Mouse (Mus musculus) embryonic facial prominence, embryonic 11.5 days (tissue): ENCODE measurements at regions not wholly inside any gene's neighbourhood (a gene's known extent, or its start where the extent isn't known, plus 50 kb on each side); places are given as distances from the start of the nearest gene placed in this dataset.

Experiments used
- ATAC-seq: fragments of 200-750 bp; cut with Nextera tagmentation; replicated peaks from 2 replicates; pipeline ENCODE4 v1.8.0; 2017; ENCODE audit warnings: low read depth; ENCODE audit not compliant: insufficient number of reproducible peaks, low FRiP score, low TSS enrichment
- DNase-seq: peaks from one replicate; pipeline ENCODE4 v3.0.0-alpha.2; 2015; ENCODE audit warnings: low spot score
- H3K27ac ChIP-seq: fragments of 300-500 bp; sonication (generic); replicated peaks from 2 replicates; pipeline ENCODE4 v1.5.1; 2014; ENCODE audit warnings: mild to moderate bottlenecking, low read depth, low read length, control low read depth
- H3K27me3 ChIP-seq: fragments of 300-500 bp; sonication (generic); 2 replicates; pipeline ENCODE4 v1.6.1; 2014; ENCODE audit warnings: mild to moderate bottlenecking, low read length, moderate library complexity, mixed read lengths; ENCODE audit not compliant: control insufficient read depth, insufficient read depth
- H3K36me3 ChIP-seq: fragments of 300-500 bp; sonication (generic); replicated peaks from 2 replicates; pipeline ENCODE4 v1.6.1; 2014; ENCODE audit warnings: low read depth, mild to moderate bottlenecking, low read length, moderate library complexity, mixed read lengths; ENCODE audit not compliant: control insufficient read depth, insufficient read depth
- H3K4me1 ChIP-seq: fragments of 300-500 bp; sonication (generic); 2 replicates; pipeline ENCODE4 v1.6.1; 2014; ENCODE audit warnings: low read length, mixed read lengths; ENCODE audit not compliant: control insufficient read depth, insufficient read depth
- H3K4me2 ChIP-seq: fragments of 300-500 bp; sonication (generic); 2 replicates; pipeline ENCODE4 v1.6.1; 2014; ENCODE audit warnings: low read depth, mild to moderate bottlenecking, control low read depth, low read length, moderate library complexity
- H3K4me3 ChIP-seq: fragments of 300-500 bp; sonication (generic); 2 replicates; pipeline ENCODE4 v1.5.1; 2014; ENCODE audit warnings: low read depth, low read length, control low read depth
- H3K9ac ChIP-seq: fragments of 300-500 bp; sonication (generic); replicated peaks from 2 replicates; pipeline ENCODE4 v1.6.1; 2014; ENCODE audit warnings: mild to moderate bottlenecking, control low read depth, low read length
- H3K9me3 ChIP-seq: fragments of 300-500 bp; sonication (generic); replicated peaks from 2 replicates; pipeline ENCODE4 v1.6.1; 2016; ENCODE audit warnings: mild to moderate bottlenecking, low read length, inconsistent platforms, mixed read lengths; ENCODE audit not compliant: control insufficient read depth
- WGBS: fragments of 180-500 bp; shearing (Covaris S2); extraction: QIAGEN DNeasy Blood & Tissue Kit; methylation state at CpG from one replicate; pipeline ENCODE4 v1.1.7; 2014; 5-methylcytosine and 5-hydroxymethylcytosine counted together

GRCm38 (mm10) chr9:61278216-61278758, 93.9 kb upstream of the Tle3 start:
- DNase-seq (peak; percentile 33), ATAC-seq (no peak)
- Histone ChIP-seq H3K9me3 (no peaks in the 10 kb centered on the region), H3K4me1 (peaks cover 8% of the 10 kb centered on the region), H3K9ac (no peak overlapping the region), H3K4me2 (peak overlapping the region; percentile 19), H3K27ac (no peak overlapping the region), H3K27me3 (no peaks in the 10 kb centered on the region), H3K36me3 (no peaks in the 10 kb centered on the region), H3K4me3 (no peak overlapping the region)
- WGBS = 6% methylated on average over 12 of the region's 12 CpGs

- Histone ChIP-seq H3K27ac (no peak overlapping the region), H3K9ac (no peak overlapping the region), H3K4me1 (peaks cover 8% of the 10 kb centered on the region), H3K36me3 (no peaks in the 10 kb centered on the region), H3K9me3 (no peaks in the 10 kb centered on the region), H3K4me3 (no peak overlapping the region), H3K27me3 (no peaks in the 10 kb centered on the region), H3K4me2 (peak overlapping the region; percentile 21)
- WGBS = 6% methylated on average over 9 of the region's 9 CpGs
- ATAC-seq (peak; percentile 35; the same call in 1 of the 2 replicates), DNase-seq (no peak)
These were observed 93.1 kb upstream of the Tle3 start for GRCm38 (mm10) chr9:61279044-61279543.

GRCm38 (mm10) chr9:61280856-61281582, 91.1 kb upstream of the Tle3 start:
- no peaks in the 10 kb centered on the region for H3K36me3 ChIP-seq
- WGBS = 52% methylated on average over 12 of the region's 12 CpGs
- H3K4me3 ChIP-seq = no peak overlapping the region
- H3K27ac ChIP-seq = no peak overlapping the region
- H3K4me2 ChIP-seq = no peak overlapping the region
- peaks cover 8% of the 10 kb centered on the region for H3K4me1 ChIP-seq
- DNase-seq (no peak), ATAC-seq (no peak)
- no peaks in the 10 kb centered on the region for H3K9me3 ChIP-seq
- H3K27me3 ChIP-seq = no peaks in the 10 kb centered on the region
- H3K9ac ChIP-seq = no peak overlapping the region

- no peaks in the 10 kb centered on the region for H3K36me3 ChIP-seq
- H3K4me2 ChIP-seq = no peak overlapping the region
- H3K27ac ChIP-seq = no peak overlapping the region
- ATAC-seq (no peak), DNase-seq (no peak)
- 71% methylated on average over 5 of the region's 5 CpGs for WGBS
- H3K4me1 ChIP-seq = peaks cover 8% of the 10 kb centered on the region
- H3K4me3 ChIP-seq = no peak overlapping the region
- H3K9ac ChIP-seq = no peak overlapping the region
- no peaks in the 10 kb centered on the region for H3K27me3 ChIP-seq
- no peaks in the 10 kb centered on the region for H3K9me3 ChIP-seq
These were observed 88.9 kb upstream of the Tle3 start for GRCm38 (mm10) chr9:61283311-61283710.

- DNase-seq (no peak), ATAC-seq (no peak)
- H3K4me1 ChIP-seq = no peaks in the 10 kb centered on the region
- H3K27me3 ChIP-seq = no peaks in the 10 kb centered on the region
- no peak overlapping the region for H3K4me3 ChIP-seq
- H3K27ac ChIP-seq = no peak overlapping the region
- H3K4me2 ChIP-seq = no peak overlapping the region; the same call in 1 of the 2 replicates
- H3K36me3 ChIP-seq = no peaks in the 10 kb centered on the region
- 91% methylated on average over 8 of the region's 8 CpGs for WGBS
- no peak overlapping the region for H3K9ac ChIP-seq
- H3K9me3 ChIP-seq = no peaks in the 10 kb centered on the region
These were observed 87.8 kb upstream of the Tle3 start for GRCm38 (mm10) chr9:61284201-61285021.

GRCm38 (mm10) chr9:61286561-61286960, 85.6 kb upstream of the Tle3 start:
- DNase-seq = no peak
- Histone ChIP-seq H3K9me3 (no peaks in the 10 kb centered on the region), H3K4me2 (no peak overlapping the region), H3K36me3 (no peaks in the 10 kb centered on the region), H3K4me3 (no peak overlapping the region), H3K27ac (no peak overlapping the region), H3K27me3 (no peaks in the 10 kb centered on the region), H3K4me1 (no peaks in the 10 kb centered on the region), H3K9ac (no peak overlapping the region)
- WGBS = 90% methylated on average over 4 of the region's 4 CpGs
- no peak for ATAC-seq

GRCm38 (mm10) chr9:61289117-61289516, 83.0 kb upstream of the Tle3 start:
- 57% methylated on average over 12 of the region's 12 CpGs for WGBS
- DNase-seq = no peak
- no peak overlapping the region for H3K4me3 ChIP-seq
- H3K27me3 ChIP-seq = no peaks in the 10 kb centered on the region
- no peaks in the 10 kb centered on the region for H3K9me3 ChIP-seq
- ATAC-seq = no peak
- H3K4me1 ChIP-seq = no peaks in the 10 kb centered on the region
- no peak overlapping the region for H3K4me2 ChIP-seq
- H3K27ac ChIP-seq = no peak overlapping the region
- no peak overlapping the region for H3K9ac ChIP-seq
- no peaks in the 10 kb centered on the region for H3K36me3 ChIP-seq

GRCm38 (mm10) chr9:61289713-61290112, 82.5 kb upstream of the Tle3 start:
- no peak for ATAC-seq
- no peak overlapping the region for H3K27ac ChIP-seq
- no peaks in the 10 kb centered on the region for H3K36me3 ChIP-seq

More at GRCm38 (mm10) chr9:61289713-61290112, 82.5 kb upstream of the Tle3 start:
- 37% methylated on average over 6 of the region's 6 CpGs for WGBS
- Histone ChIP-seq H3K4me3 (no peak overlapping the region), H3K27me3 (no peaks in the 10 kb centered on the region), H3K9me3 (no peaks in the 10 kb centered on the region), H3K4me2 (no peak overlapping the region), H3K9ac (no peak overlapping the region), H3K4me1 (no peaks in the 10 kb centered on the region)
- no peak for DNase-seq
